Mouse (Mus musculus) heart, adult 18-20 months (tissue): Measurements from ENCODE around the gene Itgb8. TPM values are rescaled to one million over a fixed set of nuclear protein-coding genes. Genes with fewer than 3 reads are reported as not detected.

Source experiments
- DNase-seq, 2 experiments: peaks; one replicate each; pipeline ENCODE4 v3.0.0; 2021 to 2022; ENCODE audit warnings: mixed read lengths in 1 of 2
- total RNA-seq, 2 experiments: library from RNA; stranded (reverse); gene quantifications; 2 replicates each; pipeline ENCODE4 v1.2.3; 2021

Gene Itgb8
- total RNA-seq, 2 experiments from 2014 or later, result 1.0 to 1.6 TPM

DNA sequence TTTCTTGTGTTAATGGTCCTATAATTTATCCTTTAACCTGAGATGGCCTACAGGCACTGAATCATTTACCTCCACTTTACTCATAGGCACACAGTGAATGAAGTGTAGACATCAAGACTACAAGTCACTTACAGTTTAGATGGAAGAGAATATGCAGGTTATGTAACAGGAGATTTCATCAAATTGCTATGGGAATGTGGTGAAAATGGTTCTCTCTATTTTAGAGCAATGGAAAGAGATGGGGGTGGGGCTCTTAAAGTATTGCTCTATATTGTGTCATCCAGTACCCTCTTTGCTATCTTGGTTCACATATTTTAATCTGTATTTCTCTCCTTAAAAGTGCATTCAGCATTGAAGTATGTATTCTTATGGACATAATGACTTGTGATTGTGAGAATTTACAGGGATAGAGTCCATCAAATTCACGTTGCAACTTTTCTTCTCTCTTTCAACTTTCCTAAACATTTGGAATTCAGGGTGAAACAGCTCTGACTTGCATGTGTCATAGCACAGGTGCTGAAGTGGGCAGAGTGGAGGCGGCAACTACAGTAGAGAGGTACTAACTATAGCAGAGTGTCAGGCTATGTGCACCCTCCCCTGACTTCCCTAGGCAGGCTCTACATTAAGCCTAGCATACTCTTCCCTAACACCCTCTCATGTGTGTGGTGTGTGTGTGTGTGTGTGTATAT lies 29.1 kb downstream of the Itgb8 start:
- DNase-seq, result no peak

DNA sequence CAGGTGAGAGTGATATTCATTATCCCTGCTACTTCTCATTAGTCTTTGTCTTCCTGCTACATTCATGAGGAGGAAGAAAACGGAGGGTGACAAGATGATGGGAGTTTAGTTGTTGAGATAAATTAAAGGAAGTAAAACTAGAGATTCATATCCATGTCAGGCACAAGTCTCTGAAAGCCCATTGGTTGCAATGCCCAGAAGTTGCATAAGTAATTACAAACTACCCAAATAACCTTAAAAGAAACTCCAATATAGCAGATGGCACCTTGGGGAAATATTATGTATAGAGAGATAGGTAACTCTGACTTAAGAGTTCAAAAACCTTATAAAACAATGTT lies 31.2 kb downstream of the Itgb8 start:
- DNase-seq, result no peak

DNA sequence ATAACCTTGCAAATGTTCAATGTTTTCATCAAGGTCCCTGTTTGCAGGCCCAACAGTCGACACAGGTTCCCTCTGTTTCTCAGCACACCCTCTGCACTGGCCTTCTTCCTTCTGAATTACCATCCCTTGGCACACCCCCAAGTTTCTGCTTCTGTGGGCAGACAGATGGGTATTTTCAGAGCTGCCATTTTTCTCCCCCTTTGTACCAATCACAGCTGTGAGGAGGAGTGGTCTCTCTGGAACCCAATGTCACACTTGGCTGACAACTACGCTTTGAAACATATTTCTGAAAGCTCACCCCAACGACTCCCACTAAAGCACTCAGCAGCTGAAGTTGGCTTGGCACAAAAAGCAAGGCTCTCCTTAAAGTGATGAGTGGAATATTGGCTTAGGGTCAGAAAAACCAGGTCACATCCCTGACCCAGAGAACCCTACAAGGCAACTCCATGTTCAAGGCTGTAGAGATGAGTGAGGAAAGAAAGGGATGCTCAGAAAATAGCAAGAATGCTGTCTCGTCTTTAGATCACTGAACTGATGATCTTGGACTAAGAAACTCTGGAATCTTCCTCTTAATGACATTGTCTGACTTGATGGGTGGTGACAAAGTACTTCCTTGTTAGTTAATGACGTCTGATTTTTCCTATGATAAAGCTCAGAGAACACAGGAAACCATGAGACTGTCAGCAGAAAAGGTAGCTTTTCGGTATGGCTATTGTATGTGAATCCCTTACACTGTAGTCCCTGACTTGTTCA lies 31.7 kb downstream of the Itgb8 start:
- peak; percentile 11 to 13 for DNase-seq

DNA sequence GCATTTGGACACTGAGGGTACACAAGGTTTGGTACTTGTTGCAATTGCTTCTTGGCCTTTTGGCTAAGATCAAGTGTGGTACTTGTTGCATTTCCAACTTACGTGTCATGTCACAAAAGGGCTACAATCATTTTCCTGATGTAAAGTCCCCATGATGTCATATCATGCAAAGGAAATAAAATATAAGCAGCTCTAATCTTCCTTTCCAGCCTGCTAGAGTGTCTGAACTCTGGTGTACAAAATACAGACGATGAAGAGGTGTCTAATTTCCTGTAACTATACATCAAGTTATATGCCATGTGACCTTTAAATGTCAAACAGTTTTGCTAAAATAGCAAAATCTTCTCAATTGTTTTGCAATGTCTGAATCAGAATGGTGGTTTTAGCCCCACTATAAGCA lies 34.2 kb downstream of the Itgb8 start:
- no peak for DNase-seq

- no peak for DNase-seq
Measured at GRCm38 (mm10) chr12:119202766-119203165, 35.8 kb downstream of the Itgb8 start.

DNA sequence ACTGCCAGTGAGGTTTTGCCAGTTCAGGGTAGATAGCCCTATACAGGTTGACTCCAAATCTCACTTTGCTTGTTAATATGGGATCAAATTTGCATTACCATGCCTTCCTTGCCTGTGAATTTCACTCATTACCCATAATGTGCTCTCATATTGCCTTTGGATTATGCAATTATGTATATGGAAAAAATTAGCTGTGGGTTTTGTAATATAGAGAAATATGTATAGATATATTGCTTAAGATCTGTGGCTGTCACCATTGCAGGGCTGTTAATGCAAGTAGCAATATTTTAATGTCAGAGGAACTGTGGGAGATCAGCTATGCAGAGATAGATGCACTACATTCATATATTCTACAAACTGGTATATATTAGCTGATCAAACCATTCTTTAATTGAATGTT lies 43.5 kb downstream of the Itgb8 start:
- DNase-seq, result no peak

DNA sequence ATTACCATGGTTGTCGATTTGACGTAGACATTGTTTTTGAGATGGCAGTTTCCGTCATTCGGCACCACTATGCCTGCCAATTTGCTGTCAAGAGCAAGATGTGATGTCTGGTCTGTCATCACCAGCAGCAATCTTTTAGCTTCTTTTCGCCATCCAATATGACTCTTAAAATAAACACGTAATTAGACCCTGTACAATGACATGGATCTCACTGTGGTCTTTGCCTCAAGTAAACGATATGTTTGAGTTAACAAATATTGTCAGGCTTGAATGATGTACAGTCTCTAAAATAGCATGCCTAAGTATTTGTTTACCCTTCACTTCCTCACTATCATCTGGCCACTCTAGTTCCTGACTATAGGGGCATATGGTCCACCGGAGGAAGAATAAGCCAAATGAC lies 48.8 kb downstream of the Itgb8 start:
- no peak for DNase-seq

- no peak for DNase-seq
Measured at GRCm38 (mm10) chr12:119185441-119185840, 53.2 kb downstream of the Itgb8 start.

GRCm38 (mm10) chr12:119182215-119182924 lies 56.2 kb downstream of the Itgb8 start:
- no peak for DNase-seq

DNA sequence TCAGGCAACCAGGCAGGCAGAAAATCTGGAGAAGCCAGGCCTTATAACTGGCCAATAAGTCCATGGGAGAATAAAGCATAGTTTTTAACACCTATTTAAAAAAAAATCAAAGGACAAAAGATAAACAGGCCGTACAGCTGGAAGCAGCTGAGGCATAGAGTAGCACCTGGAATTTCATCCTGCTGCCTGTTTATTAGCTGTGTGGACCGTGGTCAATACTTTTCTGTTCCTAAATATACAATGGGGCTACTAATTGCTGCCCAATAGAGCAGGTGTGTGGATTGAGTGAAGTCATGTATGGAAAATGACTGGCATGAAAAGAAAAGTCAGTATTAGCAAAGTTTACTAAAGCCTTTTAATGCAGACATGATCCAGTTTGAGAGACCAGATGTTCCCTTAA lies 62.6 kb downstream of the Itgb8 start:
- no peak for DNase-seq

- no peak for DNase-seq
Measured at GRCm38 (mm10) chr12:119169828-119170539, 68.6 kb downstream of the Itgb8 start.

- no peak for DNase-seq
Measured at GRCm38 (mm10) chr12:119169143-119169542, 69.5 kb downstream of the Itgb8 start.

GRCm38 (mm10) chr12:119165115-119165514 lies 73.5 kb downstream of the Itgb8 start:
- no peak for DNase-seq

GRCm38 (mm10) chr12:119164672-119165071 lies 73.9 kb downstream of the Itgb8 start:
- DNase-seq, result no peak

DNA sequence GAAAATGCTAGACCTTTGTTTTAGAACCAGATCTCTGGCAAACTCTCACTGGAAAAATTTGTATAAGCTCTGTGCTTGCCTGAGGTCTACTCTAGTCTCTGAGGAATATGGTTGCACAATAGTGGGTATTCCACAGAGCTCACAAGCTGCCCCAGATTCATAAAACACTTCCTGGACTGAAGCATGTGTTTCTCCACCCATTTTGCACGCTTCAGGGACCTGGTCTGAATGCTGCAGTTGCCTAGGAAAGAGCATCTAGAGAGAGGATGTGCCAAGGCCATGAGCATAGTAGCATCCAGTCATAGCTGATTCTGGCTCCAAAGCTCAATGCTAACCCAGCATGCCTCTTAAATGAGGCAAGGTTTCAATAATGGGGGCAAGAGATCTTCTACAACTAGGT lies 74.4 kb downstream of the Itgb8 start:
- peak; percentile 63 to 76 for DNase-seq

- DNase-seq, result no peak
Measured at GRCm38 (mm10) chr12:119160786-119161185, 77.8 kb downstream of the Itgb8 start.

DNA sequence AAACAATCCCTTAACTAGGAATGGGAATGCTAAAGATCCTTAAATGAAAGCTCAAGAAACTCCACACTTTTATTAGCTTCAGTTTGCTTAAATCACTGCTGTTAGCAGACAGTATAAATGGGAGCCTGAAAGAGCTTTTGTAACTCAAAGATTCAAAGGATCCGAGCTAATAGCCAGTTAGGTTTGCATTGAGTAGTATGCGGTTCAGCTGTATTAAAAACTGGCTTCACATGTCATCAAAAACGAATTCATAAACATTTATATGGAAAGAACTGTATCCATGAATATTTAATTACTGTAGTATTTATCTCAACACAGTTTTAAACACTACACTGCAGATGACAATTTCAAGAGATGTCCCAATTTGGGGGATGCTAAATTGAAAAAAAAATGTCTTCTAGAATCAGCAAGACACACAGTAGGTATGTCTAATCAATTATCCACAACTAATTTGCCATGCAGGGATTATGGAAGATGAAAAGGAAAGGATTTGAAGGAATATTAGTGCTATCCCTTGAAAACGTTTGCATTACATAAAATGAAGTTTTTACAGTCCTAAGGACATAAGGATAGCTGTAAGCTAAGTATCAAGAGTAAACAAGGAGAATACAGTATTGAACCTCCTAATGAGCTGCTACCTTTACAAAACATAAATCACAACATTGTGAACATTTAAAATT lies 79.2 kb downstream of the Itgb8 start:
- no peak for DNase-seq

DNA sequence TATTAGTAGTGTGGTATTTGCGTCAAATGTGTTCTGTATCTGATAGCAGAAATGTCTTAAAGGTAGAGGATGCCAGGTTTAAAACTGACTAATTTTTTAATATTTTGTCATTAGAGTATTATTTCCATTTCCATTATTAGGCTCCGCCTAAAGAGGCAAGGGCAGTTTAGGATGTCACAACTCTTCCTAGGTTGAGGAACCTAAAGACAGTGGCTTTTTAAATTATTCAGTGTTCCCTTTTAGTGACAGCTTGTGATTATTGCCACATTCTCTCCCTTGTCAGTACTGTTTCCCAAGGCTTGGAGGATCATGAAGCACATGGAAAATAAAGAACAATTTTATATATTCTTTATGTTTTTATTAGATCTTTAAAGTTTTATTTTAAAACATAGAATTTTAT lies 80.9 kb downstream of the Itgb8 start:
- DNase-seq, result no peak

- DNase-seq, result no peak
Measured at GRCm38 (mm10) chr12:119157068-119157467, 81.5 kb downstream of the Itgb8 start.

DNA sequence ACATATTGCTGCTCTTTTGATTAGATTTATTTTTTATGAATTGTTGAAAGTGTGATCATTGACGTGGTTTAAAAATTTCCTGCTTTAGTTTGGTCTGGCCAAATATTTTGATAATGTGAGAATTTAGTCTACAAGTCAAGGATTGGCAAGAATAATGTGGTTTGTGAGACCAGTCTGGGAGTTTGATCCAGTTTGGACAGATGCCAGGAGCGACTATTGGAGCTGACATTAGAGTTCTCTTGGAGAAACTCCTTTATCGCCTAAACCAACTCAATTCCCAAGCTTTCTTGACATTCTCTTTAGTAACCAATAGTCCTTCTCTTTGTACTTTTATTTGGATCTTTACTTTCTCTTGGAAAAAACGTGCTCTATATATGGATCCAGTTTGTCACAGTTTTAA lies 83.0 kb downstream of the Itgb8 start:
- peak; percentile 53 to 65 for DNase-seq

DNA sequence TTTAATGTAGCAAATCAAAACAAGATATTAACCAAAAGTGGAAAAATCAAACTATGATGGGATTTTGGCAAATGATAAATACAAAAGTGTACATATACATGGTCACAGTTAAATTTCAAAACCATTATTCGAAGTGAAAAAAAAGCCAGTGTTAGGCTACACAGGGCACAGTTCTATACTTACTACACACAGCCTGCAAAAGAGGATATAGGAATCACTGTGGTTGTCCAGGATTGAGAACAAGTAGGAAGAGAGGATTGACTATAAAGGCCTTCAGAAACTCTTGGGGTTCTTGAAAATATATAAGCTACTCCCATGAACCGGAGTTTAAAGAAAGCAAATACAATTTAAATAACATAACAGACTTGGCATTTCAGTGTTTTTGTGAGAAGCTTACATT lies 87.6 kb downstream of the Itgb8 start:
- no peak for DNase-seq

DNA sequence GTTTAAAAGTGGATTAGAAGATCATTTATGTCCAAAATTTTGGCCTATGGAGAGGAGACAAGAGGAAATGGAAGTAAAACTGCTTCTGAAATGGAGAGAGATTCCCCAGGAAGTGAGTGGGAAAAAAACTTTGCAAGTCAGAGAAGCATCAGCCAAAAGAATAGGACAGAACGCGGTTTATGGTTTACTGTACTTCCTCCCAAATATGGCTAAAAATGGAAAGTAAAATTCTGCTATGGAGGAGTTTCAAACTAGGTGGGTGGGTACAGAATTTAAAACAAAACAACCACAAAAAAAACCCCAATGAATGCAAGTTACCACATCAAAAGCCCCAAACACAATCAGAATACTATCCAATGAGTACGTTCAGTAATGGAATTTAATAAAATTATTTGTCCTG lies 90.8 kb downstream of the Itgb8 start:
- DNase-seq, result no peak
